Mouse (Mus musculus) embryonic fibroblast, embryonic 13.5 days (primary cell): ENCODE results near the gene Hoxd3.
A peak's percentile ranks its signal among the peaks of the same experiment; 100 is the strongest.

Experiments
- CTCF ChIP-seq: IDR thresholded peaks from 2 replicates; pipeline ENCODE4 v1.5.1; 2011; ENCODE audit warnings: mild to moderate bottlenecking, control low read depth, low read length, moderate library complexity, borderline replicate concordance; ENCODE audit not compliant: insufficient read depth
- POLR2A ChIP-seq: IDR thresholded peaks from 2 replicates; pipeline ENCODE4 v1.6.1; 2011; ENCODE audit warnings: low read depth, mild to moderate bottlenecking, control low read depth, low read length, moderate library complexity

GRCm38 (mm10) chr2:74663291-74663925 lies 48.3 kb upstream of the Hoxd3 start:
- TF ChIP-seq POLR2A (no peak), CTCF (peak; percentile 32; the same call in 1 of the 2 replicates)
